Mouse (Mus musculus): ENCODE results near the gene Tgfb1.

- TF ChIP-seq GATA1 (IDR thresholded peaks at IDR 0.05; ENCODE audit: borderline replicate concordance, low read length) (no peak), FLI1 (IDR thresholded peaks at IDR 0.05; ENCODE audit: low read length) (no peak)
These were observed 41.7 kb upstream of the Tgfb1 start for GRCm38 (mm10) chr7:25645074-25645473.
